Mouse (Mus musculus) hindbrain, embryonic 12.5 days (tissue): Measurements from ENCODE around the gene Stat3. TPM values are rescaled to one million over a fixed set of nuclear protein-coding genes. Genes with fewer than 3 reads are reported as not detected.

ENCODE experiments used
- ATAC-seq: fragments of 200-750 bp; cut with Nextera tagmentation; 2 replicates; pipeline ENCODE4 v1.8.0; 2017; ENCODE audit warnings: moderate TSS enrichment; ENCODE audit not compliant: low FRiP score
- H3K27ac ChIP-seq: fragments of 300-500 bp; sonication (generic); 2 replicates; pipeline ENCODE4 v1.5.1; 2016; ENCODE audit warnings: mild to moderate bottlenecking
- H3K27me3 ChIP-seq: fragments of 300-500 bp; sonication (generic); 2 replicates; pipeline ENCODE4 v1.6.1; 2016; ENCODE audit warnings: mild to moderate bottlenecking
- H3K36me3 ChIP-seq: fragments of 300-500 bp; sonication (generic); 2 replicates; pipeline ENCODE4 v1.6.1; 2016; ENCODE audit warnings: mild to moderate bottlenecking
- H3K4me1 ChIP-seq: fragments of 300-500 bp; sonication (generic); 2 replicates; pipeline ENCODE4 v1.6.1; 2016
- H3K4me2 ChIP-seq: fragments of 300-500 bp; sonication (generic); replicated peaks from 2 replicates; pipeline ENCODE4 v1.6.1; 2016; ENCODE audit warnings: mild to moderate bottlenecking
- H3K4me3 ChIP-seq: fragments of 300-500 bp; sonication (generic); 2 replicates; pipeline ENCODE4 v1.5.1; 2016; ENCODE audit warnings: mild to moderate bottlenecking
- H3K9ac ChIP-seq: fragments of 300-500 bp; sonication (generic); 2 replicates; pipeline ENCODE4 v1.6.1; 2016; ENCODE audit warnings: mild to moderate bottlenecking, moderate library complexity
- H3K9me3 ChIP-seq: fragments of 300-500 bp; sonication (generic); replicated peaks from 2 replicates; pipeline ENCODE4 v1.6.1; 2016; ENCODE audit warnings: mild to moderate bottlenecking
- WGBS: fragments of 180-500 bp; shearing (Covaris S2); methylation state at CpG from one replicate; pipeline ENCODE4 v1.1.7; 2016; 5-methylcytosine and 5-hydroxymethylcytosine counted together
- polyA plus RNA-seq: library from polyadenylated mRNA; unstranded; fragments of >200 nt; fragmentation: Nextera tagmentation; extraction: Ambion mirVana; gene quantifications from 2 replicates; pipeline ENCODE4 v1.2.1, GENCODE M21; 2016

The Stat3 gene
- polyA plus RNA-seq, 1 experiment from 2014 or later, result 41.4 TPM

DNA sequence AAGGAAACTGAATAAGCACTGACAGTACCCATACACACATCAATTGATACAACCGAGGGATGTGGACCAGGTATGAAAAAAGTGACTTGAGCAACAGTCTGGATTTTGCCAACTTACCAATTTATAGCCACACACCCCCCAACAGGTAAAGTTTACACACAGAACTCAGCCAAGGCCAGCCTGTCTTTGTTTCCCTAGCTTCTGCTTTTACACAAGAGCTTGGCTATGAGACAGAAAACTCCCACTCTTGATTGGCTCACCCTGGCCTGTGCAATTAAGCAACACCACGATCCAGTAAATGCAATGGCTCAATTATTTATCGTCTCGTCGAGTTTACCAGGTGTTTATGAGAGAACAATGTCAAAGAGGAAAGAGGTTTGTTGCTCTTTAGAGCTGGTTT, 1.2 kb downstream of the Stat3 start:
- H3K9me3 ChIP-seq, result no peaks in the 10 kb centered on the region
- no peaks in the 10 kb centered on the region for H3K36me3 ChIP-seq
- peak overlapping the region; percentile 69 for H3K4me2 ChIP-seq
- no peaks in the 10 kb centered on the region for H3K27me3 ChIP-seq
- H3K4me3 ChIP-seq, result peak overlapping the region; percentile 77
- no peak overlapping the region for H3K9ac ChIP-seq
- 36% methylated on average over 5 of the region's 5 CpGs for WGBS
- H3K27ac ChIP-seq, result no peak overlapping the region
- peaks cover 14% of the 10 kb centered on the region for H3K4me1 ChIP-seq
- no peak for ATAC-seq

DNA sequence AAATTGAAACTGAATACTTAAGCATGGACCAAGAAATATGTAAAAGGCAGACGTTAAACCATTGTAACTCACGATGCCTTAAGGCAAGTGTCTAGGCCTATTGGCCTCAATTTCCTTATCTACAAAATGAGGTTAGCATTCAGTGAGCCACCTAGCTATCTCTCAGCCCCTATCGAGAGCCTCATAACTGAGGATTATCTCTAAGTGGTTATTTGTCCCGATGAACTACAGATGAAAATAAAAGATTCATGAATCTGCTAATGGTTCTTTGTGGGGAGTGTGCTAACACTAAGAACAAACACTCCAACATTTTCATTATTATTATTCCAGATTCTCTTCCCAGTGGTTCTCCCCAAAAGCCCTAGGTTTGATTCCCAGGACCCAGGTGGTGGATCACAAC, 2.0 kb downstream of the Stat3 start:
- H3K4me2 ChIP-seq, result peak overlapping the region; percentile 69
- no peaks in the 10 kb centered on the region for H3K36me3 ChIP-seq
- no peak overlapping the region for H3K4me3 ChIP-seq
- WGBS, result 78% methylated on average over 4 of the region's 4 CpGs
- 0 out of 2 replicates have a peak overlapping the region, but pooled peaks have one; percentile 8 for H3K9ac ChIP-seq
- H3K4me1 ChIP-seq, result peaks cover 14% of the 10 kb centered on the region
- no peaks in the 10 kb centered on the region for H3K9me3 ChIP-seq
- H3K27ac ChIP-seq, result no peak overlapping the region
- no peaks in the 10 kb centered on the region for H3K27me3 ChIP-seq
- ATAC-seq, result no peak

DNA sequence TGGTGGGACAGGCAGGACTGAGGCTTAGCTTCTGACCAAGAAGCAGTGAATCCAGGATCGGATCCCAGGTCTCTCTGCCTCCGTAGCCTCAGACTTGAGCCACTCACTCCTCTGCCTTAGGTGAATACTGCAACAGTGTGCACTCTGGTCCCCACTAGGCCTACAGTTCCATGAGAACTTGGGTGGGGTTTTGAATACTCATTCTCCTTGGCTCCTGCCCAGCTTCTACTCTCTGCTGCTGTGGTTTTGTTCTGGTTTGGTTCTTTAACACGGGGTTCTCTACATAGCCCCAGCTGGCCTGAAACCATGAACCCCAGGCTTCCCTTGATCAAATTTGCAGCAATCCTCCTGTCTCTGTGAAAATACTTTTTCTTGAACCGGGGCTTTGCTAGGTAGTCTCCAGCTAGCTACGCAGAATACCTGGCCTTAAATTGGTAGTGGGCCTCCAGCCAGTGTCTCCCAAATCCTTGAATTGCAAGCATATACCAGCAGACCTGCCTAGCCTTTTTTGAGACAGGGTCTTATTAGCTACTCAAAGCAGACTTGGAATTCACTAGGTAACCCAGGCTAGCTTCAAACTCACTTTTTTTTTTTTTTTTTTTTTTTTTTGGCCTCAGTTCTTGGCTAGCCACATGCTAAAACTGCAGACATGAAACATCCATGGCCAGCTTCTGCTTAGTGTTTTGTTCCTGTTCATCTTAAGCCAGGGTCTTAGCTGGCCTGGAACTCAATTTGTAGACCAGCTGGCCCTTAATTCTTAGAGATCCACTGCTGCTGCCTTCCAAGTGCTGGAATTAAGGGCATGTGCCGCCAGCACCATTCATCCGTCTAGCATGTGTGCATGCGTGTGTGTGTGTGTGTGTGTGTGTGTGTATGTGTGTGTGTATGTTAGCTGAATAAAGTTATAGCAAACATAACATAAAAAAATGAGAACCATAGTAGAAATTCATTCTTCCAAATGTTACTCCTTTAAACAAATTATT, 3.7 kb downstream of the Stat3 start:
- Histone ChIP-seq H3K27me3 (no peaks in the 10 kb centered on the region), H3K4me3 (no peak overlapping the region), H3K4me1 (peaks cover 14% of the 10 kb centered on the region), H3K4me2 (no peak overlapping the region), H3K9me3 (no peaks in the 10 kb centered on the region), H3K36me3 (no peaks in the 10 kb centered on the region), H3K9ac (no peak overlapping the region), H3K27ac (no peak overlapping the region)
- WGBS, result 89% methylated on average over 8 of the region's 8 CpGs
- ATAC-seq, result no peak

DNA sequence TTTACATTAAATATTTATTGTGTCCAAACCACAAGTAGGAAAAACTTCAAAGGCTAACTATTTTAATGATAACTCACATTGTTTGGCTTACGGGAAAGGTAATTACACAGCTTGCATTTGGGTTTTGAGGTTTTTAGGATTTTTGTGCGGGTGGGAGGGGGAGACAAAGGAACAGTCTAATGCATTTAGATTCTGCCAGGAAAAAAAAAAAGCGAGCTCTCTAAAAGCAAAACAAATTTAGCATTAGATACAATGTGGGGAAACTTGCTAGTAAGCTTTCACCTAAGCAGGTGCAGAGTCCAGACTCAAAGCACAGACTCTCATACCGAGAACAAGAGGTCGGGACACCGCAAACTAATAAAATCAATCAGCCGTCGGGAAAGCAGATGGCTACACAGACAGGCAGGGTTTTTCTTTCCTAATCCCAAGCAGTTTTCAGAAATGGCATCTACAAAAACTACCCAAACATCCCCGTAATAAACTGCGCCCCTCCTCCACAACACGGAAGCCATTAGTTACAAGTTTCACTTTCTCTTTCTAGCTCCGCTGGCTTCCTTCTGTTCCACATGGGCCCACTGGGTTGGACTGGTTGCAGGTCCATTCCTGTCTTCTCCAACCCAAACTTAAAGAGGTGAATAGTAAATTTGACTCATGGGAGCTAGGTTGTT, 8.0 kb downstream of the Stat3 start:
- no peak overlapping the region for H3K4me3 ChIP-seq
- H3K9ac ChIP-seq, result no peak overlapping the region
- H3K27me3 ChIP-seq, result no peaks in the 10 kb centered on the region
- H3K4me1 ChIP-seq, result no peaks in the 10 kb centered on the region
- no peaks in the 10 kb centered on the region for H3K36me3 ChIP-seq
- no peak overlapping the region for H3K27ac ChIP-seq
- ATAC-seq, result no peak
- no peaks in the 10 kb centered on the region for H3K9me3 ChIP-seq
- 74% methylated on average over 12 of the region's 12 CpGs for WGBS
- no peak overlapping the region for H3K4me2 ChIP-seq

DNA sequence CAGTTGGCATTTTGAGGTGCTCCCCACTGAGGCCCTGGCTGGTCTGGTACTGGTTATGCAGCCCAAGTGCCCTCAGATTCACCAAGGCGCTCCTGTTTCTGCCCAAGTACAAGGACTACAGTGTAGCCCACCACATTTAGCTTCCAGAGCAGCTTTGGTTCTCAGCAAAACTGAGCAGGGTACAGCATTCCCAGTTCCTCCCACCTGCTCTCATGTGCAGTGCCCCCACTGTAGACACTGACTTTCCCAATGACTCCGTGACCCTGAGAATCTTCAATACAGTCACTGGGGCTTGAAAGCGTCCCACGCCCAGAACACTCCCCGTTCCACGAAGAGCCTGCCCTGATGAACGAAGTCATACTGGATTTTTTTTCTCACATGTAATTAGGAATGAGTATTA, 8.7 kb downstream of the Stat3 start:
- no peaks in the 10 kb centered on the region for H3K36me3 ChIP-seq
- ATAC-seq, result no peak
- 78% methylated on average over 7 of the region's 7 CpGs for WGBS

DNA sequence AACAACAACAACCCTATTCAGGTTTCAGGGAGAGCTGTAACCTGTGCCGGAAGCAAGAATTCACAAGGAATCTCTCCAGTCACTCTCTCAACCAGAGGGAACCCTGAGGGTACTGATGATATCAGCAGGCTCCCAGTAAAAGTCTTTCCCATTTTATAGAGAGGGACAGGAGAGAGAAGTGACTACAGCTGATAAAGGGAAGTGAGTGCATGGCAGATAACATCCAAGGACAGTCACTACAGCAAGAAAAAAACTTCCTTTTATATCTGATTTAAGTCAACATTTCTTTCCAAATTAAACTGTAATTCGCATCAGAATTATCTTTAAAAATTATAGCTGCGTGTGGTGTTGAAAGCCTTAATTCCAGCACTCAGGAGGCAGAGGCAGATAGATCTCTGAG, 12.0 kb downstream of the Stat3 start:
- no peak overlapping the region for H3K27ac ChIP-seq
- no peaks in the 10 kb centered on the region for H3K9me3 ChIP-seq
- 85% methylated on average over 3 of the region's 3 CpGs for WGBS
- no peak overlapping the region for H3K9ac ChIP-seq
- H3K27me3 ChIP-seq, result no peaks in the 10 kb centered on the region
- no peak overlapping the region for H3K4me2 ChIP-seq
- no peak overlapping the region for H3K4me3 ChIP-seq
- no peaks in the 10 kb centered on the region for H3K4me1 ChIP-seq
- no peaks in the 10 kb centered on the region for H3K36me3 ChIP-seq
- no peak for ATAC-seq

More for the DNA sequence above, 8.7 kb downstream of the Stat3 start:
- no peaks in the 10 kb centered on the region for H3K4me1 ChIP-seq
- H3K27me3 ChIP-seq, result no peaks in the 10 kb centered on the region
- H3K4me2 ChIP-seq, result no peak overlapping the region
- no peak overlapping the region for H3K9ac ChIP-seq
- H3K9me3 ChIP-seq, result no peaks in the 10 kb centered on the region
- H3K4me3 ChIP-seq, result no peak overlapping the region
- H3K27ac ChIP-seq, result no peak overlapping the region

DNA sequence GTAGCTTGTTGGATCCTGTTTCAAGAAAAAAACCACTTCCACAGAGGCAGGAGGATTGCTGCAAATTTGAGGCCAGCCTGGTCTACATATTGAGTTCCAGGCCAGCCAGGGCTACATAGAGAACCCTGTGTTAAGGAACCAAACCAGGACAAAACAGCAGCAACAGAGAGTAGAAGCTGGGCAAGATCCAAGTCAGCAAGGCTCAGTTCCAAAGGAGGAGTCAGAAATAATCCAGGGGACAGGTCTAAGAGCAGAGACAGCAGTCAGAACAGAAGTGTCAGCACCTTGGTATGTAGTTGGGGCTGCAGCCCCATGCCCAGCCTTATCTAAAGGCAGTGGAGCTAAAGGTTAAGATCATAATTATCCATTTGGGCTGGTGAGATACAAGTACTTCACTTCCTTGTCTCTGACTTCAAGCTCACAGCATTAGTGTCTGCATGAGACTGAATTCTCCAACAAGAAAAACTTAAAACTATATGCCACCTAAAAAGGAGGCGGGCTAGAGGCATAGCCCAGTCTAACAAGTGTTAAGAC, 14.9 kb downstream of the Stat3 start:
- H3K9ac ChIP-seq, result no peak overlapping the region
- no peak for ATAC-seq
- no peaks in the 10 kb centered on the region for H3K36me3 ChIP-seq
- H3K9me3 ChIP-seq, result no peaks in the 10 kb centered on the region
- no peak overlapping the region for H3K4me3 ChIP-seq
- 88% methylated on average over 1 of the region's 1 CpGs for WGBS
- H3K4me2 ChIP-seq, result no peak overlapping the region
- H3K27ac ChIP-seq, result no peak overlapping the region
- H3K27me3 ChIP-seq, result no peaks in the 10 kb centered on the region
- no peaks in the 10 kb centered on the region for H3K4me1 ChIP-seq

DNA sequence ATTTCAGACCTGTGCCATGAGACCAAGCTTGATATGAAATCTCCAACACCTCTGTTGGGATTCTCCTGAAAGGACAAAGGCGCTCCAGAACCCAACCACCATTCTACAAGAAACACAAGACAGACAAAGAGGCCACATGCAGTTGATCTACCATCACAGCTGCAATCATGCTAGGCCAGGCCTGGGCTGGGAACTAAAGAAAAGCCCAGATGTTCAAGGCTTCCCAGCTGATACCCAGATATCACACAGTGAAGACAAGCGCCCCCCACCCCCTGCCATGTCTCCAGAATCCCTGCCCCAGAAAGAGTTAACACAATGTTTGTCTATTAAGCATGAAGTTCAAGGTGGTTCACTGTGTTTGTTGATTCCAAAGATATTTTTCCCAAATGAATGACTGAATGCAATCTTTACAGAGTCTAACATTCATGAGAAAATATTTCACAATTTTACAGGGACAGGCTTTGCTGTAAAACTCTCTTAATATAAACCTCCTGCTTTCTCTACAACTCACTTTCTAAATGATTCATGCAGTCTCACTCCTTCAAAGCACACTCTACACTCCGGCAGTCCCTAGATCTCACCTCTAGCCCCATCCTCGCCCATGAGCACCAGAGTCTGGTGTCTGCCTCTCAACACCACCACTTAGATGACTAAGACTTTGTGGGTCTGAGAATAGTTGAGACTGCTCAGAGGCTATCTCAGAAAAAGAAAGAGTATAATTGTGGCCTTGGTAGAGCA, 18.3 kb downstream of the Stat3 start:
- WGBS, result 84% methylated on average over 4 of the region's 4 CpGs
- H3K9me3 ChIP-seq, result no peaks in the 10 kb centered on the region
- H3K9ac ChIP-seq, result no peak overlapping the region
- H3K27ac ChIP-seq, result no peak overlapping the region
- ATAC-seq, result no peak
- H3K4me3 ChIP-seq, result no peak overlapping the region
- H3K27me3 ChIP-seq, result no peaks in the 10 kb centered on the region
- no peaks in the 10 kb centered on the region for H3K36me3 ChIP-seq
- H3K4me2 ChIP-seq, result no peak overlapping the region
- H3K4me1 ChIP-seq, result no peaks in the 10 kb centered on the region

DNA sequence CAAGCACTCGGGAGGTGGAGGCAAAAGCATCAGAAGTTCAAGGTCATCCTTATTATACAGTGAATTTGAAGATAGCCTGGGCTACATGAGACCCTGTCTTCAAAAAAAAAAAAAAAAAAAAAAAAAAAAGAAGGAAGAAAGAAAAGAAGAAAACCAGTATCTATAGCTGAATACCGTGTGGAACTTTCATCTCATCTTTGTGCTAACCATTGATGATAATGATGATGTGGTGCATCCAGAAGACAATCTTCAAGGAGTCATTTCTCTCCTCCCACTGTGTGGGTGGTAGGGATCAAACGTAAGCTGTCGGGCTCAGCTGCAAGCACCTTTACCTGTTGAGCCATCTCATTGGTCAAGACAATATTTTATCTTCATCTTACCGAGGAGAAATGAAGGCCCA, 21.3 kb downstream of the Stat3 start:
- no peak for ATAC-seq
- Histone ChIP-seq H3K4me3 (no peak overlapping the region), H3K9me3 (no peaks in the 10 kb centered on the region), H3K4me2 (no peak overlapping the region), H3K27me3 (no peaks in the 10 kb centered on the region), H3K36me3 (no peaks in the 10 kb centered on the region), H3K9ac (no peak overlapping the region), H3K27ac (no peak overlapping the region), H3K4me1 (no peaks in the 10 kb centered on the region)
- WGBS, result 92% methylated on average over 5 of the region's 5 CpGs

DNA sequence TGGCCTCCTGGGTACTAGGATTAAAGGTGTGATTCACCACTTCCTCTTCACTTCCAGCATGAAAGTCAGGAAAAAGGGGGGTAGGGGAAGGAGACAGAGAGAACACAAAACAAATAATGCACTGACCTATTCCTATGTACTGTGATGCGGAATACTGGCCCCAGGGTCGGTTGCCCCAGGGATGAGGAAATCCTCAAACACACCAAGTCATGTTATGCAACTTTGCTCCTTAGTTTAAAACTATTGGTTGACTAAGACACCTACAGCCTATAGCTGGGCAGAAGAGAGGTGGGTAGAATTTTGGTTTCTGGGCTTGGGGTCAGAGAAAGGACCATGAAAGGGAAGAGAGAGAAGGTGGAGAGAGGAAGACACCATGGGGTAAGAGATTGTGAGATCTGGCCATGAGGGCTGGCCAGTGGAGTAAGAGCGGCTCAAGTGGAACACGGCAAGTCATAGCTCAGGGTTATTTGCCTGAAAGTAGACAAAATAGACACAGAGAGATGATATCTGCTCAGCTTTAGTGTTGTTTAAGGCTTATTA, 22.8 kb downstream of the Stat3 start:
- H3K9me3 ChIP-seq, result no peaks in the 10 kb centered on the region
- H3K36me3 ChIP-seq, result no peaks in the 10 kb centered on the region
- no peaks in the 10 kb centered on the region for H3K4me1 ChIP-seq
- H3K9ac ChIP-seq, result no peak overlapping the region
- no peak overlapping the region for H3K4me3 ChIP-seq
- H3K27ac ChIP-seq, result no peak overlapping the region
- ATAC-seq, result no peak
- WGBS, result 100% methylated on average over 4 of the region's 4 CpGs
- H3K27me3 ChIP-seq, result no peaks in the 10 kb centered on the region
- no peak overlapping the region for H3K4me2 ChIP-seq

DNA sequence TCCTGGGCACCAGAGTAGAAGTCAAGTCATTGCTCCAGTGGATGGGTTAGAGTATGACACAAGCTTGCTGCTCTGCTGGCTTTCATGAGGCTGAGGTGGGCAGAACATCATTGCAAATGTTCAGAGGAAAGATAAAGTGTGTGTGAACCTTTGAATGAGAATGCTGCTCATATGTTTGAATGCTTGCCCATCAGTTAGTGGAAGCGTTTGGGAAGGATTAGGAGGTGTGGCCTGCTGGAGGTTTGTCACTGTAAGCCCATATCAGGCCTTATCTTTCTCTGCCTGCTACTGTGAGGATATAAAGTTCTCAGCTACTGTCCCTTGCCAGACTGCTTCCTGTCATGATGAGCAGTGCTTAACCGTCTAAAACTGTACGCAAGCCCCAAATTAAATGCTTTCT, 24.3 kb downstream of the Stat3 start:
- 99% methylated on average over 3 of the region's 3 CpGs for WGBS
- H3K4me1 ChIP-seq, result no peaks in the 10 kb centered on the region
- H3K27ac ChIP-seq, result no peak overlapping the region
- no peak overlapping the region for H3K9ac ChIP-seq
- no peaks in the 10 kb centered on the region for H3K9me3 ChIP-seq
- H3K4me2 ChIP-seq, result no peak overlapping the region
- ATAC-seq, result no peak
- H3K36me3 ChIP-seq, result no peaks in the 10 kb centered on the region
- H3K4me3 ChIP-seq, result no peak overlapping the region
- H3K27me3 ChIP-seq, result no peaks in the 10 kb centered on the region

DNA sequence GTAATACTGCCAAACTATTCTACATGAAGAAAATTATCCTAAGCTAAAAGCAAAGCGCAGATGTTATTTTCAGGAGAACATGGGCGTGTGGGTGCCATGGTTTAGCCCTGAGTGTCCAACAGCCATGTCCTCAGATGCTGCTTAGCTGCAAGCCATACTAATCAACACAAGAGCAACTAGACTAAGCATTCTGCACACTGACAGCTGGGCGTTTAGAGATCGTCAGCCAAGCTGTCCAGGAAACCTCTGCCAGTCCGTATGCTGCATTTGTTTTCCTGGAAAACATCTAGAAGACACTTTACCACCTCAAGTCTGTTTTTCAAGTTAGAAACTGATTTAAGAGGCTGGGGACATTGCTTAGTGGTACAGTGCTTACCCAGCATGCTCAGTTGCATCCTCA, 24.9 kb downstream of the Stat3 start:
- Histone ChIP-seq H3K4me3 (no peak overlapping the region), H3K9me3 (no peaks in the 10 kb centered on the region), H3K9ac (no peak overlapping the region), H3K4me2 (no peak overlapping the region), H3K27me3 (no peaks in the 10 kb centered on the region), H3K27ac (no peak overlapping the region), H3K4me1 (no peaks in the 10 kb centered on the region), H3K36me3 (no peaks in the 10 kb centered on the region)
- no peak for ATAC-seq
- WGBS, result 85% methylated on average over 5 of the region's 5 CpGs
